Mouse (Mus musculus) lung, embryonic 15.5 days (tissue): ENCODE results near the gene Ezh1. TPM values are rescaled to one million over a fixed set of nuclear protein-coding genes. Genes with fewer than 3 reads are reported as not detected.

ENCODE experiments used
- ATAC-seq: fragments of 200-750 bp; cut with Nextera tagmentation; 2 replicates; pipeline ENCODE4 v1.8.0; 2017; ENCODE audit warnings: moderate number of reproducible peaks, borderline replicate concordance; ENCODE audit not compliant: low FRiP score, low TSS enrichment; ENCODE audit errors: extremely low read depth
- H3K27ac ChIP-seq: fragments of 300-500 bp; sonication (generic); 2 replicates; pipeline ENCODE4 v1.5.1; 2015; ENCODE audit warnings: moderate library complexity, mild to moderate bottlenecking, inconsistent platforms
- H3K27me3 ChIP-seq: fragments of 300-500 bp; sonication (generic); 2 replicates; pipeline ENCODE4 v1.6.1; 2015; ENCODE audit warnings: inconsistent platforms
- H3K36me3 ChIP-seq: fragments of 300-500 bp; sonication (generic); 2 replicates; pipeline ENCODE4 v1.6.1; 2015; ENCODE audit warnings: inconsistent platforms
- H3K4me1 ChIP-seq: fragments of 300-500 bp; sonication (generic); 2 replicates; pipeline ENCODE4 v1.6.1; 2015; ENCODE audit warnings: inconsistent platforms
- H3K4me2 ChIP-seq: fragments of 300-500 bp; sonication (generic); 2 replicates; pipeline ENCODE4 v1.6.1; 2015; ENCODE audit warnings: inconsistent platforms, mild to moderate bottlenecking, moderate library complexity
- H3K4me3 ChIP-seq: fragments of 300-500 bp; sonication (generic); 2 replicates; pipeline ENCODE4 v1.5.1; 2015; ENCODE audit warnings: mild to moderate bottlenecking, inconsistent platforms
- H3K9ac ChIP-seq: fragments of 300-500 bp; sonication (generic); 2 replicates; pipeline ENCODE4 v1.6.1; 2015; ENCODE audit warnings: inconsistent platforms
- H3K9me3 ChIP-seq: fragments of 300-500 bp; sonication (generic); 2 replicates; pipeline ENCODE4 v1.6.1; 2016; ENCODE audit warnings: inconsistent platforms
- WGBS: fragments of 180-500 bp; shearing (Covaris S2); methylation state at CpG from one replicate; pipeline ENCODE4 v1.1.7; 2015; 5-methylcytosine and 5-hydroxymethylcytosine counted together
- polyA plus RNA-seq: library from polyadenylated mRNA; unstranded; fragments of >200 nt; fragmentation: Nextera tagmentation; extraction: Ambion mirVana; gene quantifications from 2 replicates; pipeline ENCODE4 v1.2.1, GENCODE M21; 2015

Gene Ezh1
- polyA plus RNA-seq, 1 experiment from 2014 or later, result 19.2 TPM

GRCm38 (mm10) chr11:101259948-101260825, 33.9 kb upstream of the Ezh1 start, which contains the start of gene Wnk4:
TSS of gene Wnk4 (plus strand) at chr11:101260567.
- Histone ChIP-seq H3K27me3 (peaks cover 34% of the 10 kb centered on the region), H3K36me3 (0 out of 2 replicates have a peak, but pooled peaks cover 9% of the 10 kb centered on the region), H3K4me2 (peak within 1 kb of the TSS; percentile 90), H3K4me3 (peak within 1 kb of the TSS; percentile 59), H3K27ac (peak within 1 kb of the TSS; percentile 79), H3K4me1 (peaks cover 43% of the 10 kb centered on the region), H3K9me3 (no peaks in the 10 kb centered on the region), H3K9ac (peak within 1 kb of the TSS; percentile 59)
- 1% methylated on average over 36 of the region's 43 CpGs for whole genome bisulfite sequencing
- ATAC-seq, result peak; percentile 82

- 17% methylated on average over 6 of the region's 6 CpGs for WGBS
- peak overlapping the region; percentile 90 for H3K4me2 ChIP-seq
- 0 out of 2 replicates have a peak, but pooled peaks cover 9% of the 10 kb centered on the region for H3K36me3 ChIP-seq
- peak; percentile 51 for ATAC-seq
- H3K9me3 ChIP-seq, result no peaks in the 10 kb centered on the region
- peak overlapping the region; percentile 59; the same call in 1 of the 2 replicates for H3K4me3 ChIP-seq
- no peak overlapping the region for H3K9ac ChIP-seq
- H3K27ac ChIP-seq, result peak overlapping the region; percentile 79
- H3K27me3 ChIP-seq, result peaks cover 27% of the 10 kb centered on the region
- H3K4me1 ChIP-seq, result peaks cover 41% of the 10 kb centered on the region
Measured at GRCm38 (mm10) chr11:101259261-101259712, 33.0 kb upstream of the Ezh1 start.

- 0 out of 2 replicates have a peak, but pooled peaks cover 9% of the 10 kb centered on the region for H3K36me3 ChIP-seq
- no peak overlapping the region for H3K4me2 ChIP-seq
- peaks cover 40% of the 10 kb centered on the region for H3K4me1 ChIP-seq
- 84% methylated on average over 13 of the region's 13 CpGs for WGBS
- H3K27me3 ChIP-seq, result no peaks in the 10 kb centered on the region
- H3K9ac ChIP-seq, result no peak overlapping the region
- no peak for ATAC-seq
- H3K4me3 ChIP-seq, result no peak overlapping the region
- no peaks in the 10 kb centered on the region for H3K9me3 ChIP-seq
- no peak overlapping the region for H3K27ac ChIP-seq
Measured at GRCm38 (mm10) chr11:101255826-101256775, 29.8 kb upstream of the Ezh1 start.

GRCm38 (mm10) chr11:101253613-101254389, 27.5 kb upstream of the Ezh1 start, which contains the start of gene Vps25:
TSS of gene Vps25 (plus strand) at chr11:101253707.
- peak within 1 kb of the TSS; percentile 95 for H3K4me2 ChIP-seq
- H3K4me3 ChIP-seq, result peak within 1 kb of the TSS; percentile 97
- no peaks in the 10 kb centered on the region for H3K27me3 ChIP-seq
- ATAC-seq, result peak; percentile 79
- under 1% methylated on average over 40 of the region's 40 CpGs for WGBS
- peak within 1 kb of the TSS; percentile 97 for H3K9ac ChIP-seq
- H3K36me3 ChIP-seq, result 0 out of 2 replicates have a peak, but pooled peaks cover 9% of the 10 kb centered on the region
- H3K4me1 ChIP-seq, result peaks cover 21% of the 10 kb centered on the region
- no peaks in the 10 kb centered on the region for H3K9me3 ChIP-seq
- peak within 1 kb of the TSS; percentile 93 for H3K27ac ChIP-seq

GRCm38 (mm10) chr11:101252941-101253340, 26.7 kb upstream of the Ezh1 start:
- Histone ChIP-seq H3K4me2 (peak overlapping the region; percentile 95), H3K4me1 (peaks cover 22% of the 10 kb centered on the region), H3K4me3 (peak overlapping the region; percentile 97), H3K36me3 (0 out of 2 replicates have a peak, but pooled peaks cover 7% of the 10 kb centered on the region), H3K9ac (peak overlapping the region; percentile 97), H3K9me3 (no peaks in the 10 kb centered on the region), H3K27me3 (no peaks in the 10 kb centered on the region; the same call in 1 of the 2 replicates), H3K27ac (peak overlapping the region; percentile 93)
- no peak for ATAC-seq
- 3% methylated on average over 7 of the region's 7 CpGs for WGBS

DNA sequence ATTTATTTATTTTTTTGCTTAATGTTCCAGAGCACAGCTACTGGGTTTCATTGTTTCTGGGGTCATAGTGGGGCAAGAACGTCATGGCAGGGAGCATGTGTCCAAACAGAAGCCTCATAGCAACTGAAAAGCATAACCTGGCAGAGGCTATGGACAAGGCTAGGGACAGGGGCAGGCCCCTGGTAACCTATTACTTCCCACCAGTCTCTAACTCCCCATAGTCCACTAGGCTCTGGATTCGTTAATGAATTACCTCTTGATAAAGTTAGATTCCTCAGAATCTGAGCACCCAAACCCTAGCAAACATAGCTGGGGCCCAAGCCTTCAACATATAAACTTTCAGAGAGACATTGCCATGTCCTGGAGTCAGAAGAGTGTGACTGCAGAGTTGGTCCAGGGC, 24.8 kb upstream of the Ezh1 start:
- H3K27me3 ChIP-seq, result peaks cover 9% of the 10 kb centered on the region; the same call in 1 of the 2 replicates
- H3K27ac ChIP-seq, result no peak overlapping the region
- no peak overlapping the region; the same call in 1 of the 2 replicates for H3K9ac ChIP-seq
- peaks cover 26% of the 10 kb centered on the region for H3K4me1 ChIP-seq
- H3K4me3 ChIP-seq, result no peak overlapping the region
- no peak for ATAC-seq
- H3K36me3 ChIP-seq, result no peaks in the 10 kb centered on the region
- H3K4me2 ChIP-seq, result no peak overlapping the region
- no peaks in the 10 kb centered on the region for H3K9me3 ChIP-seq
- WGBS, result 77% methylated on average over 2 of the region's 2 CpGs

GRCm38 (mm10) chr11:101248258-101248994, 22.2 kb upstream of the Ezh1 start:
- peaks cover 27% of the 10 kb centered on the region for H3K4me1 ChIP-seq
- ATAC-seq, result 0 out of 2 replicates have a peak, but pooled peaks have one; percentile 17
- peaks cover 16% of the 10 kb centered on the region; the same call in 1 of the 2 replicates for H3K27me3 ChIP-seq
- H3K36me3 ChIP-seq, result no peaks in the 10 kb centered on the region
- H3K4me2 ChIP-seq, result peak overlapping the region; percentile 94
- no peaks in the 10 kb centered on the region for H3K9me3 ChIP-seq
- H3K9ac ChIP-seq, result no peak overlapping the region
- peak overlapping the region; percentile 76 for H3K4me3 ChIP-seq
- peak overlapping the region; percentile 92 for H3K27ac ChIP-seq
- WGBS, result 29% methylated on average over 14 of the region's 14 CpGs

GRCm38 (mm10) chr11:101247521-101248030, 21.3 kb upstream of the Ezh1 start:
- peak overlapping the region; percentile 89; the same call in 1 of the 2 replicates for H3K9ac ChIP-seq
- peaks cover 16% of the 10 kb centered on the region; the same call in 1 of the 2 replicates for H3K27me3 ChIP-seq
- H3K36me3 ChIP-seq, result no peaks in the 10 kb centered on the region
- H3K27ac ChIP-seq, result peak overlapping the region; percentile 92
- H3K9me3 ChIP-seq, result no peaks in the 10 kb centered on the region
- peak overlapping the region; percentile 76 for H3K4me3 ChIP-seq
- H3K4me1 ChIP-seq, result peaks cover 21% of the 10 kb centered on the region
- ATAC-seq, result no peak
- WGBS, result 81% methylated on average over 6 of the region's 6 CpGs
- H3K4me2 ChIP-seq, result peak overlapping the region; percentile 94

DNA sequence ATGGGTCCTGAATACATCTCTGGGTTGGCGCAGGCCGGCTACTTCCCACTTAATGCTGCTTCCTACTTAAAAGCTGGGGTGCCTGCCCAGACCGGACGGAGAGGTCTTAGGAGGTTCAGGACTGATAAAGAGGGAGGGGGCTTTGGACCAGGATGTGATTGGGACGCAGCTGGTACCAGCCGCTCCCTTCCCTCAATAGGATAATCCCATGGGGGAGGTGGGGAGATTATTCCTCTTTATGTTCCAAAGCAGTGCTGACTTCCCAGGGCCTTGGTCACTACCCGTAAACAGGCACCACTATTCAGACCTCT, 20.4 kb upstream of the Ezh1 start:
- H3K4me3 ChIP-seq, result peak overlapping the region; percentile 76
- ATAC-seq, result no peak; the same call in 1 of the 2 replicates
- H3K9me3 ChIP-seq, result no peaks in the 10 kb centered on the region
- no peaks in the 10 kb centered on the region for H3K36me3 ChIP-seq
- H3K27ac ChIP-seq, result peak overlapping the region; percentile 92
- H3K27me3 ChIP-seq, result peaks cover 16% of the 10 kb centered on the region; the same call in 1 of the 2 replicates
- peak overlapping the region; percentile 89 for H3K9ac ChIP-seq
- 9% methylated on average over 7 of the region's 7 CpGs for WGBS
- H3K4me2 ChIP-seq, result peak overlapping the region; percentile 94
- peaks cover 17% of the 10 kb centered on the region for H3K4me1 ChIP-seq
